Mouse (Mus musculus) stomach, embryonic 14.5 days (tissue): ENCODE measurements around the gene Gemin7. TPM values are rescaled to one million over a fixed set of nuclear protein-coding genes. Genes with fewer than 3 reads are reported as not detected.

ENCODE experiments used
- ATAC-seq: fragments of 200-750 bp; cut with Nextera tagmentation; 2 replicates; pipeline ENCODE4 v1.8.0; 2017; ENCODE audit warnings: low read depth, moderate TSS enrichment; ENCODE audit not compliant: insufficient number of reproducible peaks, insufficient read depth, low FRiP score
- H3K27ac ChIP-seq: fragments of 300-500 bp; sonication (generic); 2 replicates; pipeline ENCODE4 v1.5.1; 2014; ENCODE audit warnings: mild to moderate bottlenecking, low read length, moderate library complexity, mixed read lengths
- H3K27me3 ChIP-seq: fragments of 300-500 bp; sonication (generic); 2 replicates; pipeline ENCODE4 v1.6.1; 2014; ENCODE audit warnings: low read length, control low read depth, mixed read lengths; ENCODE audit not compliant: control insufficient read depth, insufficient read depth
- H3K36me3 ChIP-seq: fragments of 300-500 bp; sonication (generic); 2 replicates; pipeline ENCODE4 v1.6.1; 2014; ENCODE audit warnings: mild to moderate bottlenecking, control low read depth, low read length, moderate library complexity, mixed read lengths; ENCODE audit not compliant: control insufficient read depth, insufficient read depth
- H3K4me1 ChIP-seq: fragments of 300-500 bp; sonication (generic); 2 replicates; pipeline ENCODE4 v1.6.1; 2014; ENCODE audit warnings: low read length, control low read depth, mixed read lengths; ENCODE audit not compliant: control insufficient read depth, insufficient read depth
- H3K4me2 ChIP-seq: fragments of 300-500 bp; sonication (generic); replicated peaks from 2 replicates; pipeline ENCODE4 v1.6.1; 2014; ENCODE audit warnings: low read depth, low read length, control low read depth
- H3K4me3 ChIP-seq: fragments of 300-500 bp; sonication (generic); 2 replicates; pipeline ENCODE4 v1.5.1; 2014; ENCODE audit warnings: low read depth, low read length, control low read depth
- H3K9ac ChIP-seq: fragments of 300-500 bp; sonication (generic); replicated peaks from 2 replicates; pipeline ENCODE4 v1.6.1; 2014; ENCODE audit warnings: low read depth, mild to moderate bottlenecking, control low read depth, low read length, moderate library complexity, mixed read lengths
- H3K9me3 ChIP-seq: fragments of 300-500 bp; sonication (generic); 2 replicates; pipeline ENCODE4 v1.6.1; 2016; ENCODE audit warnings: low read depth, low read length, control low read depth; ENCODE audit not compliant: control insufficient read depth
- WGBS: fragments of 180-500 bp; shearing (Covaris S2); extraction: QIAGEN DNeasy Blood & Tissue Kit; methylation state at CpG from one replicate; pipeline ENCODE4 v1.1.7; 2014; 5-methylcytosine and 5-hydroxymethylcytosine counted together
- polyA plus RNA-seq: library from polyadenylated mRNA; unstranded; fragments of >200 nt; fragmentation: Nextera tagmentation; extraction: Ambion mirVana; gene quantifications from 2 replicates; pipeline ENCODE4 v1.2.1, GENCODE M21; 2014

Gene Gemin7
- polyA plus RNA-seq, 1 experiment from 2014 or later: 180 TPM

DNA sequence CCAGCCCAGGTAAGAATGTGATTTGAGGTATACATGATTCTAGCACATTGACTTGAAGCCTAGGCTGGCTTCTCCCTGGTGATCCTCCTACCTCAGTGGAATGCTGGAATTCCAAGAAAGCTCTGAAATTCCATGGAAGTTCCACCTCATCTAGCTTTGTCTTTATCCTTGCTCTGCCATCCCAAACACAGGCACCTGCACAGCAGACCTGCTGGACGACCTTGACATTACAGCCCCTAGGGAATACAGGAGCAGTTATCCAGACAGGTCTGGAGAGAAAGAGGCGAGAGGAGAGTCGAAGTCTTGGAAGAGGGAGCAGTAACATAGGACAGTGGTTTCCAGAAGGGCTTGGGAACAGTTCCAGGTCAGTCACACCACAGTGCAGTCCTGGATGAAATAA, 7.7 kb downstream of the Gemin7 start:
- no peaks in the 10 kb centered on the region for H3K27me3 ChIP-seq
- peaks cover 23% of the 10 kb centered on the region for H3K36me3 ChIP-seq
- no peak for ATAC-seq
- H3K9ac ChIP-seq: no peak overlapping the region
- no peaks in the 10 kb centered on the region for H3K9me3 ChIP-seq
- no peak overlapping the region for H3K4me2 ChIP-seq
- H3K27ac ChIP-seq: no peak overlapping the region
- 77% methylated on average over 3 of the region's 3 CpGs for WGBS
- peaks cover 13% of the 10 kb centered on the region for H3K4me1 ChIP-seq
- H3K4me3 ChIP-seq: no peak overlapping the region

DNA sequence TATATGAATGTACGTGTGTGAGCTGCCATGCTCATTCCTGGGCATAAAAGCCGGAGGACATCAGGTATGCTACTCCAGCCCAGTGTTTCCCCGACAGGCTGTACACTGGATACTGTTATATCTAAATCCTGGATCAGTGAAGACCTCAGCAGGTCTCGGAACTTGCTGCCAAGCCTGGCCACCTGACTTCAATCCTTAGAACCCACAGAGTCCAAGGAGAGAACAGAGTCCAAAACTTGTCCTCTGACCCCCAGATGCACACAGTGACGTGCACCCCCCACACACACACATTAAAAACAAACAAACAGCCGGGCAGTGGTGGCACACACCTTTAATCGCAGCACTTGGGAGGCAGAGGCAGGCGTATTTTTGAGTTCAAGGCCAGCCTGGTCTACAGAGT, 10.0 kb downstream of the Gemin7 start:
- WGBS: 91% methylated on average over 8 of the region's 8 CpGs
- H3K27ac ChIP-seq: no peak overlapping the region
- no peaks in the 10 kb centered on the region for H3K27me3 ChIP-seq
- H3K9ac ChIP-seq: no peak overlapping the region
- H3K4me3 ChIP-seq: no peak overlapping the region
- peaks cover 10% of the 10 kb centered on the region for H3K4me1 ChIP-seq
- no peak for ATAC-seq
- H3K4me2 ChIP-seq: no peak overlapping the region
- peaks cover 29% of the 10 kb centered on the region for H3K36me3 ChIP-seq
- no peaks in the 10 kb centered on the region for H3K9me3 ChIP-seq

DNA sequence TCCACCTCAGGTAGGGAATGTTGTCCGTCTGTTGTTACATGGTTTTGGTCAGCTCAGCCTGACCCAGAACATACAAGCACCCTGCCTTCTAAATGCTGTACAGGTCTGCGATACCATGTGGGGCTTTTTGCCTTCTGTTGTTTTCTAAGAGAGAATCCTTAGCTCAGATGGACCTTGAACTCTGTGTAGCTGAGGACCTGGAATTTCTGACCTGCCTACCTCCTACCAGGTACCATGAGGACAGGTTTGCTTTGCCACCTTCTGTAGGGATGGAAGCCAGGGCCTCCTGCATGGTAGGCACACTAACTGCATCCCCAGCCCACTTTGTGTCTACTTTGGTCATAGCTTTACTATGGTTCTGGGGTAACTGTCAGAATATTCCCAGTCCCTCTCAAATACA, 11.6 kb downstream of the Gemin7 start:
- Histone ChIP-seq H3K9ac (no peak overlapping the region), H3K27me3 (no peaks in the 10 kb centered on the region), H3K4me2 (no peak overlapping the region), H3K36me3 (peaks cover 29% of the 10 kb centered on the region), H3K27ac (no peak overlapping the region), H3K9me3 (no peaks in the 10 kb centered on the region), H3K4me1 (peaks cover 3% of the 10 kb centered on the region; the same call in 1 of the 2 replicates), H3K4me3 (no peak overlapping the region)
- 89% methylated on average over 2 of the region's 2 CpGs for WGBS
- no peak for ATAC-seq

DNA sequence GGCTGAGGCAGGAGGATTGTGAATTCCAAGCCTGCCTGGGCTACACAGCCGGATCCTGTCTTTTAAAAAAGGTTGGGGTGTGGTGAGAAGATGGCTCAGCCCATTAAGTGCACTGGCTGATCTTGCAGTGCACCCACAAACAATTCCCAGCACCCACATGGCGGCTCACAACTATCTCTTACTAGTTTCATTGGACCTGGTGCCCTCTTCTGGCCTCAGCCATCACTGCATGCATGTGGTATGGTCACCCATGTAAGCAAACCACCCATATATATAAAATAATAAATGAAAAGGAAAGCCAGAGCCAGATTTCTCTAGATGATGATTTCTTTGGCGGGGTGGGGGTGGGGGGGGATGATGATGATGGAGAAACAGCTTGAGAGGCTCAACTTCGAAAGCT, 12.9 kb downstream of the Gemin7 start:
- ATAC-seq: no peak
- Histone ChIP-seq H3K27me3 (no peaks in the 10 kb centered on the region), H3K36me3 (peaks cover 29% of the 10 kb centered on the region), H3K27ac (no peak overlapping the region), H3K9me3 (no peaks in the 10 kb centered on the region), H3K4me1 (peaks cover 17% of the 10 kb centered on the region), H3K9ac (no peak overlapping the region), H3K4me2 (no peak overlapping the region), H3K4me3 (no peak overlapping the region)
- WGBS: 94% methylated on average over 4 of the region's 4 CpGs

DNA sequence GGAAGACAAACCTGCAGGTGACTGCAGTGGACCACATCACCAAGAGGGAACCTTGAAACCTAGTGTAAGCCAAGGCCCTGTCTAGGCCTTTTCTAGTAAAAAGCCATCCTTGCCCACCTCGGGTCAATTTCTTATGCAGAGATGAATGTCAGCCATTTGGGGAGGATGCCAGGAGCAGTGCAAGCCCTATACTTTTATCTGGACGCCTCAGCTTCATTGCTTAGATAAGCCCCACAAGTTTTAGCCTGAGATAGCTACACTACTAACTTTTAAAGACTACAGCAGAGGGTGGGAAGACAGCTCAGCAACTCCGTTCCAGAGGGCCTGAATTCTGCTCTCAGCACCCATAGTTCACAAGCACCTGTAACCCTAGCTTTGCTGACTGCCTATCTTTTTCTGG, 13.5 kb downstream of the Gemin7 start:
- Histone ChIP-seq H3K9me3 (no peaks in the 10 kb centered on the region), H3K36me3 (peaks cover 23% of the 10 kb centered on the region), H3K27ac (no peak overlapping the region), H3K27me3 (no peaks in the 10 kb centered on the region), H3K4me2 (no peak overlapping the region), H3K9ac (no peak overlapping the region), H3K4me3 (no peak overlapping the region), H3K4me1 (peaks cover 19% of the 10 kb centered on the region)
- no peak for ATAC-seq
- WGBS: 83% methylated on average over 3 of the region's 3 CpGs

DNA sequence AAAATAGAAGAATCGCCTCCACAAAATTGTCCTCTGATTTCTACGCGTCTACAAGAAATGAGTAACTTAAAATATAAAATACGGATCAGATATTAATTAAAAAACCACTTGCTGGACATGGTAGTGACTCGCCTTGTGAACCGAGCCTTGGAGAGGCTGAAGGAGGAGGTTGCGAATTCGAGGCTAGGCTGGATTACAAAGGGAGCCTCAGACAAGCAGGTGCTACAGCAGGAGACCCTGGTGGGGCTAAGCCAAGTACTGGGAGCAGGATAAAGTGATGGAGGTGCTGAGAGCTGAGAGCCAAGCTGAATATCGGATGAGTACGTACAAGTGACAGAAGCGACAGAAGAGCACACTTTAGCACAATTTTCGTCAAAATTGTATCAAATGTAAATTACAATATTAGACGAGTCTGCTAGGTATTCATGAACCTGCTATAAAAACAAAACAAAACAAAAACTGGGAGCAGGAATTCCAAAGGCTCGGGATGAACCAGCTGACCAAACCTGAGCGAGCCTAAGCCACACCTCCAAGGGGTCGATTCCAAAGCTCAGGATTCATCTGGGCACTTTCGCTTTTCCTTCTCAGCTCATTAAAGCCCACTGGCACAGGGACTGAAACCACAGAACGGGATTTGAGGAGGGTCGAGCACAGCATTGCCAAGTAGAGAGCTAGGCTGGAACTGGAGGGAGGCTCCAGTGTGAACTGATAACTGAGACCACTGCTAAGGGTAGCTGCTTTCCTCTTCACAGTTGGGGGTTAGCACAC, 14.6 kb downstream of the Gemin7 start, which contains the start of gene Ppp1r37:
Ppp1r37 (minus strand) TSS at position 434 of the 768 bp plus-strand sequence.
- H3K9ac ChIP-seq: peak within 1 kb of the TSS; percentile 91
- peak within 1 kb of the TSS; percentile 77 for H3K4me2 ChIP-seq
- H3K36me3 ChIP-seq: peaks cover 20% of the 10 kb centered on the region
- peak within 1 kb of the TSS; percentile 100 for H3K4me3 ChIP-seq
- H3K9me3 ChIP-seq: no peaks in the 10 kb centered on the region
- no peaks in the 10 kb centered on the region for H3K27me3 ChIP-seq
- peak within 1 kb of the TSS; percentile 92 for H3K27ac ChIP-seq
- H3K4me1 ChIP-seq: peaks cover 19% of the 10 kb centered on the region
- peak; percentile 28 for ATAC-seq
- 2% methylated on average over 19 of the region's 19 CpGs for WGBS

DNA sequence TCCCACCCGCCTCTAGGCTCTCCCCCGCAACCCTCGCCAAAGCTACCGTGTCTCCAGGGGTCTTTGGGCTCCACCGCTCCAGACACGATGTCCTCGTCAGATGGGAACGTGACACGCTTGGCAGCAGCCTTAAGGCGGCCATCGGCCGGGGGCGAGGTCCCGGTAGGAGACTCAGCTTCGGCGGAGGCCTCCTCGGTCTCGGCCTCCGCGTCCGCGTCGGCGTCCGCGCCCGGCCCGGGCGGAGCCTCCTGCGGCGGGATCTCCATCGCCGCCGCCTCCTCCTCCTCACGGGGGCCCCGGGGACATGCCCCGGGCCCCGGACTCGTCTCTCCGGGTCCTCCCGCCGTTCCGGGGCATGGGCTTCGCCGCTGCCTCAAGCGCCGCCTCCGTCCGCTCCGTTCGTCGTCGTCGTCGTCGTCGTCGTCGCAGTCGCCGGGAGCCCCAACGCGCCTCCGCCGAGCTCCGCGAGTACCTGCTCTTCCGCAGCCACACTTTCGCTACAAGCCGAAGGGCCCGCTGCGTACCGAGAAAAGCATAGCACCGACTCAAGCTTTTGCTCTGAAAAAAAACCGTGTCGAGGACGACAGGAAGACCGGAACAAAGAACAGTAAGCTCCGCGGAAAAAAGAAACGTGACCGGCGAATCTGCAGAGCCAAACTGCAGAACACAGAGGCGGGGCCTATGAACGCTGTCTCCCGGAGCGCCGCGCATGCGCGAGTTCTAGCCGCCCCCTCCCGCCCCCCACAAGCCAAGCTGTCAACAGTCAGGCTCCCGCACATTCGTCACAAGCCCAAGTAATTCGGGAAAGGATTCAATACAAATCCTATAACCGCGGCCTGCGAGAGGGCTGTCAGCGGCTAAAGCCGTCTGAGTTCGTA, 15.4 kb downstream of the Gemin7 start:
- H3K27me3 ChIP-seq: no peaks in the 10 kb centered on the region
- H3K27ac ChIP-seq: peak overlapping the region; percentile 92
- under 1% methylated on average over 97 of the region's 102 CpGs for WGBS
- peaks cover 19% of the 10 kb centered on the region for H3K4me1 ChIP-seq
- H3K4me3 ChIP-seq: peak overlapping the region; percentile 100
- H3K36me3 ChIP-seq: peaks cover 18% of the 10 kb centered on the region
- ATAC-seq: peak; percentile 84
- peak overlapping the region; percentile 91 for H3K9ac ChIP-seq
- no peaks in the 10 kb centered on the region for H3K9me3 ChIP-seq
- peak overlapping the region; percentile 77 for H3K4me2 ChIP-seq

DNA sequence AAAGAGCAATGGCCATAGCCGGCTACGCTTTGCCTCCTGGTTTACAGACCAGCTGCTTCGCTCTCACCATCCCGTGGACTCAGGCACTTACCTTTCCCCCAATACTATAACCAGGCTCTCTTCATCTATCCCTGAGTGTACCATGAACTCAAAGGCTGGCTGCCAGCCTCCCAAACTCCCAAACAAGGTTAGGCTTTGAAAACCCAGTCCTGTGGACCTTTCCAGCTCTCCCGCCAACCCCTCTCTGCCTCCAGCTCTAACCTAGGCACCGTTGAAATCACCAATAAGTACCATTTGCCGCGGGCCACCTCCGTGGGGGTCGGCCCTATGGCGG, 16.0 kb downstream of the Gemin7 start:
- H3K36me3 ChIP-seq: peaks cover 18% of the 10 kb centered on the region
- H3K9ac ChIP-seq: peak overlapping the region; percentile 91
- H3K4me3 ChIP-seq: peak overlapping the region; percentile 100
- under 1% methylated on average over 11 of the region's 11 CpGs for WGBS
- H3K4me2 ChIP-seq: peak overlapping the region; percentile 77
- H3K4me1 ChIP-seq: peaks cover 19% of the 10 kb centered on the region
- no peaks in the 10 kb centered on the region for H3K9me3 ChIP-seq
- ATAC-seq: no peak
- H3K27ac ChIP-seq: peak overlapping the region; percentile 92
- H3K27me3 ChIP-seq: no peaks in the 10 kb centered on the region
